Mouse (Mus musculus) cerebellum, postnatal 14 days (tissue): Measurements from ENCODE around the gene Cks2.
"Not testable (repeated sequence)": the region's sequence is repeated elsewhere in the genome, so short reads cannot be mapped to it uniquely, and the experiment has no call there.

ENCODE experiments used
- DNase-seq, 2 experiments: peaks; one replicate each; pipeline ENCODE4 v3.0.0; 2021; ENCODE audit warnings: mixed read lengths in 2 of 2

Cks2 gene

DNA sequence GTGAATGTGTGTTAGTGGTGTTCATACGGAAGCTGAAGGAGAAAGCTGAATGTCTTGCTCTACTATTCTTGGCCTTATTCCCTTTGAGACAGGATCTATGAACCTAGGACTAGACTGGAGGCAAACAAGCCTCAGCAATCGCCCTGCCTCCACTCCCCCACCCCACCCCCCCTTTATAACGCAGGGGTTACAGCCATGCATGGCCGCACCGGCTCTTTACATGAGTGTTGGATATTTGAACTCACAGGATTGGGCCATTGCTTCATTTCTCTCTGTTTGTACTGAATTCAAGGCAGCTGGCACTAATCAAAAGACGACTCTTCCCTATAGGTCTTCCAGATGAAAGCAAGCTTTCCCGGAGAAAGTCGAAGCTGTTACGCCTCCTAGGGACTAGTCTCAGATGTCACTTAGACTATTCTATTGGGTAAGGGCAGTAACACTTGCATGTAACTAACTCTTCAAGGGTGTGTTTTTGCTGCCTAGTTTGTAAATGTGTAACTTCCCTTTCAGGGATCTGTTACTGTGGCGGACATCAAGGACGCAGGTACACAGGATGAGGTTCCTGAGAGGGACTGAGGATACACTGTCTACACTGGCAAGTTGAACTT is 2.8 kb upstream of the Cks2 start:
- DNase-seq, result no peak

- peak in 1 of 2 experiments; percentile 12 for DNase-seq
Measured at GRCm38 (mm10) chr13:51643924-51644828, 856 bp upstream of the Cks2 start.

DNA sequence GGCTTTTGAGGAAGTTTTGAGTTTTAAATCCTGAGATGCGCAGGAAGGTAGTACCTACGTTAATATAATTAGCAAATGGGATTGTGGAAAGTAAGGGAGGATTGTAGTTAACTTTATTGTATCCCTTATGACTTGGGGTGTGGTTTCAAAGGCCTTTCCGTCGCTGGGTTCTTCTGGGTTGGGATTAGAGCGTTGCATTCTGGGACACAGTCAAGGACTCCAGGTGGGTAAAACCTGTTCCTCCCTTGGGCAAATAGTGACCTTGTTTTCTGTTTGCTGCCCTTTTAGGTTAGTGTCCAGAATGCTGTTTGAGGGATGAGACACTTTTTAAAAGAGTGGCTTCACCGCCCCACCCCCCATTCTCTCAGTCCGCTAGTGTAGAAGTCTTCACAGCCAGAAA is 840 bp downstream of the Cks2 start:
- DNase-seq, result no peak

GRCm38 (mm10) chr13:51646362-51647027 is 1.5 kb downstream of the Cks2 start:
- DNase-seq, result no peak

DNA sequence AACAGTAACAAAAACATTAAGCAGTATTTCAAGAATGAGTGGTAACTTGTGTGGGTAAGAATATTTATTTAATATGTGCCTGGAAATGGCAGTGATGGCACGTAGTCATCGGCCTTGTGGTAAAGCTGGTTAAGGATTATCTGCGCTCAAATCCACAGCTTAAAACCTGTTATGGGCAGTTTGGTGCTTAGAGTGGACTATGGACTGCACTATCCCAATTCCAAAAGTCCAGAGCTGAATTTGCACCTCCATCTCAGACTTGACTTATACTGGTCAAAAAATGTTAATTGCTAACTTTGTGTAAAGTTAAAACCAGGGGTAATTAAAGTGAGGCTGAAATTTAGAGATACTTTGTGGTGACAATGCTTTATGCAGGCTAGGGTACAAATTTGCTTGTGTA is 2.7 kb downstream of the Cks2 start:
- DNase-seq, result no peak

DNA sequence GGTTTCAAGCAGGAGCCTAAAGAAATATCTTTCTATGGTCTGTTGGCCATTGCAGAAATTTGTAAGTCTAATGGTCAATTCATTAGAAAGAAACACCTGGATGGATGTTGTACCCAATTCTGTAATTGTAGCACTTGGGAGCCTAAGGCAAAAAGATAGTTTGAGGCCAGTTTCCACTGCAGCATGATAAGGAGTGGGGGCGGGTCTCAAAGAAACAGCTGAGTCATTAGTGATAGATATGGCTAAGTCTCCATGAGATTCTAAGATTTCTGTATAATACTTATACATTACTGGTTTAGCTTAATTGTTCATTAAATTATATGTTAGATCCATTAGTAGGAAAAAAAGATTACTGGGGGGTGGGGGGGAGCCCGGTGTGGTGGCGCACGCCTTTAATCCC is 3.2 kb downstream of the Cks2 start:
- DNase-seq, result no peak

DNA sequence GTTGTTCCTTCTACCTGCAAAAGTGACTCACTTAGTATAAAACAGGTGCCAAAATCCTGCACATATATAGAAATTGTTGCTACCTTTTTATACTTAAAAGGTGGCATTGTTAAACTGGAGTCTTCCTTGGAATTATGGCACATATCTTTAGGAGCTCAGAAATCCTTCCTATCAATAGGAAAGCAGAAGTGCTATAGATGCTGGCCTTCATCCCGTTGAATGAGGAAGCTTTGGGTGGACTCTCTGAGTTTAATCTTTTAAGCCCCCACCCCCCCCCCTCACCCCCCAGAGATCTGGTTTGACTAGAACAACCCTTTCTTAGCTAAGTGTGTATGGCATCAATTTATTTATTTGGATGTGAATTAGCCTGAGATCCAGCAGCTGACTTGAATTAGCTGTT is 4.7 kb downstream of the Cks2 start:
- no peak for DNase-seq

DNA sequence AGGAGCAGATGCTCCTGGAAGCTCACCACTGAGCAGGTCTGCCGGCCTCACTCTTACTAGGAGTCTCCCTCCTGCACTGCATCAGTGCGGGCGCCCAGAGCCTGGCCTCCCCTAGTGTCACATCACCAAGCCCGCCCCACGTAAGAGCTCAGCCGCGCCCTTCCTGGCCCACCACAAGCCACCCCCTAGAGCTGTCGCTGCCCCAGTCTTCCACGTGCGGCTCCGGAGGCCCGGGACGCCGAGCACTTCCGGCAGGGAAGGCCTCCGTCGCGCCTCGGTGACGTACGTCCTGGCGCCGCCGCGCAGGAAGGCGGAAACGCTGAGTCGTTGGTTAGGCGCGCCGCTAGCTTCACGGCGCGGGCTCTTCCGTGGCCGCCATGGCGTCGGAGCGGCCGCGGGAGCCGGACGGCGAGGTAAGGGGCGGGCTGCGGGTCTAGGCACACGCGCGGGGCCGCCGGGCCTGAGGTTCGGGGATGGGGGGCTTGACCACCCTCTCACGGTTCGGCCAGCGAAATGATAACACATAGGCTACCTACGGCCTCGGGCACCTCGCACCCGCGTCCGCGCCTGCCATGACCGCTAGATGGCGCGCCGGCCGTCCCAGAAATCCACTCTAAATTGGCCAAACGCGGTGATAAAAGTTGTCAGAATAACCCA is 6.5 kb downstream of the Cks2 start, which contains the start of gene Secisbp2:
TSS of gene Secisbp2 (plus strand) at position 290 of the 657 bp plus-strand sequence.
- DNase-seq, result peak; percentile 95 to 98

DNA sequence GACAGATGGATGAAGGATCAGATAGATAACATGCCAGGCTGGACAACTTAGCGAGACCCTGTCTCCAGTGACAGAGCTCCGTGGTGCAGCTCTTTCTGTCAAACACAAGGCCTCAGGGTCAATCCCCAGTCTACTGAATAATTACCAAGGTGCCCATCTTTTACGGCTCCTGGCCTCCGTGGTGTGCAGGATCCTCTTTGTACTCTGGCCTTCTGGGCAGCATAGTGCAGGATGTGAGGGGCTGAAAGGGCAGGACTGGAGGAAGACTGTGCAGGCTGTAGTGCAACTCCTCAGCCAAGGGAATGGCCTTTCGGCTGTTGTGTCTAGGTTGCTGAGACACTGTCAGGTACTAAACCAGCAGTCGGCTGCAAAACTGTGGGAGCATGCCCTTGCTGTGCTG is 8.1 kb downstream of the Cks2 start:
- no peak for DNase-seq

GRCm38 (mm10) chr13:51653961-51654360 is 8.9 kb downstream of the Cks2 start:
- DNase-seq, result no peak

DNA sequence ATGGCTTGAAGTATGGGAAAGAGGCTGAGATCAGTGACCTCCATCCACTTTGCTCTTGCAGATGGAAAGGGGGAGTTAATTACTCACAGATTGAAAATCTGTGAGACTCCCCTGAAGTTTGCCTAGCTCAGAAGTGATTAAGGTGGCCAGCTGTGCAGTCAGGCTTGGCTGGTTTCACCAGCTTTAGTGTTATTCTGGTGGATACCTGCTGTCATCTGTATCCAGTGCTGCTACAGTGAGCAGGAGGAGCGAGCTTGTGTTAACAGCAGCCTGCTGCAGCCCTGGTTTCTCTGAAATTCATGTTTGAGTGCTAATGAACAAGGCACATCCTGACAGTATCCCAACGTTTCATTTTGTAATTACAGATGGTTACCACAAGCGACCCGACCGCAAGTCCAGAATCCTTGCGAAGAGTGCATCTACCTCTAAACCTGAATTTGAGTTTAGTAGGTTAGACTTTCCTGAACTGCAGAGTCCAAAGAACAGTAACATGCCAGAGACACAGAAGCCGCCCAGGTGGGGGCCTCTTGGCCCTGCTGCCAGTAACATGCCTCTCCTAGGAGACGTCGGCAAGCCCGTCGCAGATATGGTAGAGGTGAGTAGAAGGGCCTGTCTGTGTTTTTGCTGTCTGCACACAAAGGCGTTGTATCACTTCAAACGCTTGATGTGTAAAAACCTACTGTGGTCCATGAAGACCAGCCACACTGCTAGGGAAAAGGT is 11.6 kb downstream of the Cks2 start:
- DNase-seq, result no peak

- DNase-seq, result no peak
Measured at GRCm38 (mm10) chr13:51658094-51658493, 13.1 kb downstream of the Cks2 start.

DNA sequence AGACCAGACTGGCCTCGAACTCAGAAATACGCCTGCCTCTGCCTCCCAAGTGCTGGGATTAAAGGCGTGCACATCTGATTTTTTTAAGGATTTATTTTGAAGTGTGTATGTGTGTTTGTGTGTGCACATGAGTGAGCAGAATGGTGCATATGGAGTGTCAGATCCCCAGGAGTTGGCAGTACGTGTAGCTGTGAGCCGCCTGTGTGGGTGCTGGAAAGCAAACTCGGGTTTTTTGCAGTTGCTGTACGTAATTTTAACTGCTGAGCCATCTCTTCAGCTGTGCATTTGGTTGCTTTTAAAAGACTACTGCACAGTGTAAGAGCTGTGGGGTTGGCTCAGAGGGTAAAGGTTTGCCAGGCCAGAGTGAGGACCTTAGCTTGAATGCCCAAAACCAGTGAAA is 14.5 kb downstream of the Cks2 start:
- no peak for DNase-seq

DNA sequence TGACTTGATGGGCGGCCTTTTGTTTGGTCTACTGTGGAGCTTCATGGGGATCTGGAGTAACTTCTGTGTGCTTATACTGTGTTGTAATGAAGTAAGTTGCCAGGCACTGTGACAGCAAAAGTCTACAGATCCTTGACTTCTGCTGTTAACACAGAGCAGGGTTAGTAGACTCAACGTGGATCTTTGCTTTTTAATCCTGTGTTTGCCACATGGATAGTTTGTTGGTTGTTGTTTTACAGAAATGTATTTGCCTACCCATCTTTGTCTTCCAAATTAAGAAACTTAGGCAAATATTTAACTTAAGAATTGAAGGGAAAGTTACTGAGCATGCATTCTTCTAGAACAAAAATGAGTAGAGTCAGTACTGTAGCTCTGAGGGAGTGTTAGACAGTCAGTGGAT is 18.5 kb downstream of the Cks2 start:
- no peak for DNase-seq

DNA sequence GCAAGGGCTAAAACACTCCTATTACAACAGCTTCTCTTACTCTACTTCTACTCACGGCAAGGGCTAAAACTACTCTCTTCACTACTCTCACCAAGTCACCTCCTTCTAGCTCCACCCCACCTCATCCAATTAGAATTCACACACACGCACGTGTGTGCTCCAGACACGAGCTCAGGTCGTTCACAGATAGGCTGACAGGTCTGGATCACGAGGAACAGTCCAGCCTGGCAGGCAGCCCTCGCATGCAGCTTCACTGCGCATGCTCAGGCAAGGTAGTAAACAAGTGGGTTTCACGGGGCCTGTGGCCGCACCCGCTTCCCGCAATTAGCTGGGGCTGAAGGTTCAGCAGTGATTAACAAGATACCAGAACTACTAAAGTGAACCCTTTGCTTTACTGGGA is 23.2 kb downstream of the Cks2 start:
- not testable (repeated sequence) for DNase-seq

DNA sequence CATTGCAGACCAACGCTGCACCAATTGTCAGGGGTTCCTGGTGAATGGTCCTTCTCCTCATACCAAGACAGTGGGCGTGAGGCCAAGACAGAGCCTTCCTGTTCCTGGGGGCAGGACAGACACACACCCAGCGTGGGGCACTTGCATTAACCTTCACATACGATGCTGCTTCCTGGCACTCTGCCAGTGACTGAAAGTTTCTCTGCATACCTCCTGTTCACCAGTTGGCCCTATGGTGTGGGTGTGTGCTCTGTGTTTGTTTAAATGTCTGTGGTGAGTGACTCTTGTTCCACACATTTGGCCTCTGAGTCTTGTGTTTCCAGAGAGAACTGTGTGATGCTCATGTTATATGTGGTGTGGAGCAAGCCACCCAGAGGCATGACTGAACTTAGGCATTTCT is 31.6 kb downstream of the Cks2 start:
- peak; percentile 42 to 51 for DNase-seq

GRCm38 (mm10) chr13:51677041-51677440 is 32.0 kb downstream of the Cks2 start:
- no peak for DNase-seq

- DNase-seq, result no peak
Measured at GRCm38 (mm10) chr13:51677630-51678185, 32.7 kb downstream of the Cks2 start.

DNA sequence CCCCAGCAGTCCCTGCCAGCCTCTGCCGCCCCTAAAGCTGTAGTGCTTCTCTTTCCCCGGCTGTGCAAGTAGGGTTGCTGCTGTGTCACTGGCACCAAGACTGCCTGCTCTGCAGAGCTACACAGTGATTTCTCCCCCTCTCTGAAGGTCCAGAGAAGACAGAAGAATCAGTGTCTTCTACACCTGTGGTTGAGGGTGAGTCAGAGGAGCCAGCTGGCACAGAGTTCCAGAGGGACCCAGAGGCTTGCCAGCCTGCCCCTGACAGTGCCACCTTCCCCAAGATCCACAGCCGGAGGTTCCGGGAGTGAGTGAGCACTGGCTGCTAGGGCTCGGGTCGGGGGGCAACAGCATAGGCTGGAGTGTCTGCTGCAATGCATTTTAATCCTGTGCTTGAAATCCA is 33.7 kb downstream of the Cks2 start:
- no peak for DNase-seq

- no peak for DNase-seq
Measured at GRCm38 (mm10) chr13:51679332-51679731, 34.3 kb downstream of the Cks2 start.

DNA sequence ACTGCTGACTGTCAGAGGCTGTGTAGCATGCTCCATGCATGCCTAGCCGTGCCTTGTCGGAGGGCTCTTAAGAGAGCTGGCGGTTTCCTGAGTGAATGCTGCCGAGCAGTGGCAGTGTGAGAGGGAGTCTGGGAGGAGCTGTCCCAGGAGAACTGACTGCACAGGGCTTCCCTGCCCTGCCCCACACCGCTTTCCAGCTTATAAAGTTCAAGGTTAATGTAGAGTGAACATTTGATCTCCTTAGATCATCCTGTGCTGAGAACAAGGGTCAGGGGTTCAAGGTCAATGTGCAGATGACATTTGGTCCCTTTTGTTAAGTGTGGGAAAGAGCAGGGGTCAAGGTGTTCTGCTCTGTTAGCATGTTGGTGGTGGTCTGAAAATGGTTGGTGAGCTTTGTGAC is 36.0 kb downstream of the Cks2 start:
- no peak for DNase-seq

DNA sequence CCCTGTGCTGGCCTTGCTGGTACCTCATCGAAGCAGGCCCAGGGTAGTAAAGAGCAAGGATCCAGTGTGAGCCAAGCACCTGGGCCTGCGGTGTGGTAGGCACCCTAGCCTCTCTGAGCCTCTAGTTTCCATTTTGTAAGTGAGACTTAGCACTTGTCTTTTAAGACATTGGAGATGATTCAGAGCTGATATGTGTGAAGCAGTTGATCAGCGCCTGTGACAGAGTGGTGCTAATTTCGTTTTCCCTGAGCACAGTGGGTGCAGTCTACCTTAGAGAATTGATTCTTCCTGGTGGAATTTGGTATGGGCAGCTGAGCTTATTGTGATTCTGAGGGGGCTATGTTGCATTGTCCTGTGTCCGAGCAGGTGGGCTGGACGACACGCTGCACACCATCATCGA is 36.6 kb downstream of the Cks2 start:
- no peak for DNase-seq
